Mouse (Mus musculus) heart, postnatal 4 days (tissue): Measurements from ENCODE around the gene Itga9. TPM values are rescaled to one million over a fixed set of nuclear protein-coding genes. Genes with fewer than 3 reads are reported as not detected.
A peak's percentile ranks its signal among the peaks of the same experiment; 100 is the strongest.

ENCODE experiments used
- DNase-seq: peaks from one replicate; pipeline ENCODE4 v3.0.0; 2021
- total RNA-seq, 2 experiments: library from RNA; stranded (reverse); gene quantifications; 2 replicates each; pipeline ENCODE4 v1.2.3; 2021

The Itga9 gene
- total RNA-seq, 2 experiments from 2014 or later: 99.6 to 116 TPM

- no peak for DNase-seq
Observed at GRCm38 (mm10) chr9:118607701-118608401, 1.4 kb downstream of the Itga9 start.

GRCm38 (mm10) chr9:118608556-118608955, 2.1 kb downstream of the Itga9 start:
- no peak for DNase-seq

- peak; percentile 68 for DNase-seq
Observed at GRCm38 (mm10) chr9:118610060-118610459, 3.6 kb downstream of the Itga9 start.

GRCm38 (mm10) chr9:118611111-118611541, 4.6 kb downstream of the Itga9 start:
- DNase-seq: peak; percentile 62

GRCm38 (mm10) chr9:118611958-118612581, 5.6 kb downstream of the Itga9 start:
- DNase-seq: no peak

GRCm38 (mm10) chr9:118617237-118617636, 10.7 kb downstream of the Itga9 start:
- no peak for DNase-seq

- DNase-seq: no peak
Observed at GRCm38 (mm10) chr9:118618732-118619250, 12.3 kb downstream of the Itga9 start.

- DNase-seq: no peak
Observed at GRCm38 (mm10) chr9:118620807-118621206, 14.3 kb downstream of the Itga9 start.

GRCm38 (mm10) chr9:118621691-118622090, 15.2 kb downstream of the Itga9 start:
- no peak for DNase-seq

- DNase-seq: peak; percentile 63
Observed at GRCm38 (mm10) chr9:118622376-118623166, 16.1 kb downstream of the Itga9 start.

- no peak for DNase-seq
Observed at GRCm38 (mm10) chr9:118623483-118623882, 17.0 kb downstream of the Itga9 start.

GRCm38 (mm10) chr9:118624146-118624545, 17.7 kb downstream of the Itga9 start:
- no peak for DNase-seq

- DNase-seq: no peak
Observed at GRCm38 (mm10) chr9:118629763-118630379, 23.4 kb downstream of the Itga9 start.

GRCm38 (mm10) chr9:118631775-118632757, 25.6 kb downstream of the Itga9 start:
- DNase-seq: no peak

- no peak for DNase-seq
Observed at GRCm38 (mm10) chr9:118632758-118633143, 26.3 kb downstream of the Itga9 start.

- no peak for DNase-seq
Observed at GRCm38 (mm10) chr9:118638642-118639210, 32.2 kb downstream of the Itga9 start.

GRCm38 (mm10) chr9:118645698-118646355, 39.3 kb downstream of the Itga9 start:
- DNase-seq: no peak

GRCm38 (mm10) chr9:118647495-118647894, 41.0 kb downstream of the Itga9 start:
- no peak for DNase-seq

- no peak for DNase-seq
Observed at GRCm38 (mm10) chr9:118650976-118651375, 44.5 kb downstream of the Itga9 start.

- DNase-seq: peak; percentile 62
Observed at GRCm38 (mm10) chr9:118651939-118652338, 45.4 kb downstream of the Itga9 start.
